Mouse (Mus musculus) limb, embryonic 11.5 days (tissue): ENCODE measurements around the gene St6galnac3. TPM values are rescaled to one million over a fixed set of nuclear protein-coding genes. Genes with fewer than 3 reads are reported as not detected.
A peak's percentile ranks its signal among the peaks of the same experiment; 100 is the strongest.

ENCODE experiments used
- ATAC-seq: fragments of 200-750 bp; cut with Nextera tagmentation; 2 replicates; pipeline ENCODE4 v1.8.0; 2017; ENCODE audit warnings: low read depth; ENCODE audit not compliant: insufficient number of reproducible peaks, low FRiP score, low TSS enrichment
- DNase-seq: peaks from one replicate; pipeline ENCODE4 v3.0.0-alpha.2; 2015; ENCODE audit warnings: low spot score
- H3K27ac ChIP-seq: fragments of 300-500 bp; sonication (generic); replicated peaks from 2 replicates; pipeline ENCODE4 v1.5.1; 2014; ENCODE audit warnings: low read depth, mild to moderate bottlenecking, low read length
- H3K27me3 ChIP-seq: fragments of 300-500 bp; sonication (generic); 2 replicates; pipeline ENCODE4 v1.6.1; 2014; ENCODE audit warnings: mild to moderate bottlenecking, low read length, mixed read lengths; ENCODE audit not compliant: control insufficient read depth, insufficient read depth
- H3K36me3 ChIP-seq: fragments of 300-500 bp; sonication (generic); 2 replicates; pipeline ENCODE4 v1.6.1; 2014; ENCODE audit warnings: mild to moderate bottlenecking, low read length, moderate library complexity, mixed read lengths; ENCODE audit not compliant: control insufficient read depth, insufficient read depth
- H3K4me1 ChIP-seq: fragments of 300-500 bp; sonication (generic); 2 replicates; pipeline ENCODE4 v1.6.1; 2014; ENCODE audit warnings: low read length, mixed read lengths; ENCODE audit not compliant: control insufficient read depth, insufficient read depth
- H3K4me2 ChIP-seq: fragments of 300-500 bp; sonication (generic); 2 replicates; pipeline ENCODE4 v1.6.1; 2014; ENCODE audit warnings: low read depth, mild to moderate bottlenecking, moderate library complexity; ENCODE audit not compliant: severe bottlenecking
- H3K4me3 ChIP-seq: fragments of 300-500 bp; sonication (generic); 2 replicates; pipeline ENCODE4 v1.5.1; 2014; ENCODE audit warnings: low read depth, low read length
- H3K9ac ChIP-seq: fragments of 300-500 bp; sonication (generic); 2 replicates; pipeline ENCODE4 v1.6.1; 2014; ENCODE audit warnings: mild to moderate bottlenecking, low read length
- H3K9me3 ChIP-seq: fragments of 300-500 bp; sonication (generic); 2 replicates; pipeline ENCODE4 v1.6.1; 2016; ENCODE audit warnings: low read length; ENCODE audit not compliant: control insufficient read depth
- WGBS: fragments of 180-500 bp; shearing (Covaris S2); extraction: QIAGEN DNeasy Blood & Tissue Kit; methylation state at CpG from one replicate; pipeline ENCODE4 v1.1.7; 2014; 5-methylcytosine and 5-hydroxymethylcytosine counted together
- polyA plus RNA-seq: library from polyadenylated mRNA; unstranded; fragments of >200 nt; fragmentation: Nextera tagmentation; extraction: Ambion mirVana; gene quantifications from 2 replicates; pipeline ENCODE4 v1.2.1, GENCODE M21; 2014

Gene St6galnac3
- polyA plus RNA-seq, 1 experiment from 2014 or later, result 51.2 TPM

GRCm38 (mm10) chr3:153715646-153716045 is 9.3 kb downstream of the St6galnac3 start:
- Histone ChIP-seq H3K27me3 (no peaks in the 10 kb centered on the region), H3K4me1 (peaks cover 54% of the 10 kb centered on the region), H3K4me3 (no peak overlapping the region), H3K4me2 (peak overlapping the region; percentile 20; the same call in 1 of the 2 replicates), H3K9ac (peak overlapping the region; percentile 27; the same call in 1 of the 2 replicates), H3K36me3 (no peaks in the 10 kb centered on the region), H3K9me3 (peaks cover 5% of the 10 kb centered on the region; the same call in 1 of the 2 replicates), H3K27ac (peak overlapping the region; percentile 52; the same call in 1 of the 2 replicates)
- DNase-seq, result peak; percentile 73
- peak; percentile 61 for ATAC-seq
- WGBS, result 4% methylated on average over 7 of the region's 7 CpGs

GRCm38 (mm10) chr3:153710545-153710944 is 14.4 kb downstream of the St6galnac3 start:
- H3K4me3 ChIP-seq, result no peak overlapping the region
- no peaks in the 10 kb centered on the region for H3K27me3 ChIP-seq
- no peak overlapping the region for H3K4me2 ChIP-seq
- no peak overlapping the region for H3K9ac ChIP-seq
- ATAC-seq (no peak), DNase-seq (no peak)
- H3K4me1 ChIP-seq, result peaks cover 13% of the 10 kb centered on the region
- H3K27ac ChIP-seq, result no peak overlapping the region
- 89% methylated on average over 1 of the region's 1 CpGs for WGBS
- peaks cover 5% of the 10 kb centered on the region; the same call in 1 of the 2 replicates for H3K9me3 ChIP-seq
- H3K36me3 ChIP-seq, result no peaks in the 10 kb centered on the region

- peaks cover 5% of the 10 kb centered on the region for H3K4me1 ChIP-seq
- ATAC-seq (no peak), DNase-seq (no peak)
- no peaks in the 10 kb centered on the region for H3K9me3 ChIP-seq
- H3K27me3 ChIP-seq, result no peaks in the 10 kb centered on the region
- no peak overlapping the region for H3K9ac ChIP-seq
- H3K36me3 ChIP-seq, result no peaks in the 10 kb centered on the region
- H3K4me3 ChIP-seq, result no peak overlapping the region
- WGBS, result 75% methylated on average over 6 of the region's 6 CpGs
- H3K4me2 ChIP-seq, result no peak overlapping the region
- no peak overlapping the region for H3K27ac ChIP-seq
Observed at GRCm38 (mm10) chr3:153707687-153708086, 17.3 kb downstream of the St6galnac3 start.

- Histone ChIP-seq H3K4me1 (peaks cover 13% of the 10 kb centered on the region), H3K4me2 (no peak overlapping the region), H3K27me3 (no peaks in the 10 kb centered on the region), H3K4me3 (no peak overlapping the region), H3K27ac (no peak overlapping the region), H3K9ac (no peak overlapping the region), H3K36me3 (no peaks in the 10 kb centered on the region), H3K9me3 (no peaks in the 10 kb centered on the region)
- ATAC-seq, result no peak
- no peak for DNase-seq
- 85% methylated on average over 1 of the region's 1 CpGs for WGBS
Observed at GRCm38 (mm10) chr3:153706901-153707300, 18.1 kb downstream of the St6galnac3 start.

GRCm38 (mm10) chr3:153701752-153702740 is 22.9 kb downstream of the St6galnac3 start:
- peak; percentile 64 for DNase-seq
- ATAC-seq, result peak; percentile 46
- peaks cover 26% of the 10 kb centered on the region for H3K4me1 ChIP-seq
- no peak overlapping the region for H3K4me3 ChIP-seq
- 10% methylated on average over 15 of the region's 15 CpGs for WGBS
- H3K27me3 ChIP-seq, result no peaks in the 10 kb centered on the region
- no peaks in the 10 kb centered on the region for H3K36me3 ChIP-seq
- H3K9me3 ChIP-seq, result no peaks in the 10 kb centered on the region
- H3K27ac ChIP-seq, result 0 out of 2 replicates have a peak overlapping the region, but pooled peaks have one; percentile 25
- peak overlapping the region; percentile 35 for H3K4me2 ChIP-seq
- no peak overlapping the region for H3K9ac ChIP-seq

GRCm38 (mm10) chr3:153701172-153701571 is 23.8 kb downstream of the St6galnac3 start:
- Histone ChIP-seq H3K4me1 (peaks cover 26% of the 10 kb centered on the region), H3K4me2 (no peak overlapping the region), H3K27me3 (no peaks in the 10 kb centered on the region), H3K4me3 (no peak overlapping the region), H3K36me3 (no peaks in the 10 kb centered on the region; the same call in 1 of the 2 replicates), H3K9ac (no peak overlapping the region), H3K9me3 (no peaks in the 10 kb centered on the region), H3K27ac (no peak overlapping the region)
- ATAC-seq (no peak), DNase-seq (no peak)
- 17% methylated on average over 7 of the region's 7 CpGs for WGBS

GRCm38 (mm10) chr3:153699086-153699485 is 25.9 kb downstream of the St6galnac3 start:
- Histone ChIP-seq H3K4me3 (no peak overlapping the region), H3K9me3 (no peaks in the 10 kb centered on the region), H3K9ac (no peak overlapping the region), H3K4me1 (peaks cover 26% of the 10 kb centered on the region), H3K4me2 (no peak overlapping the region), H3K27me3 (no peaks in the 10 kb centered on the region), H3K27ac (no peak overlapping the region), H3K36me3 (no peaks in the 10 kb centered on the region; the same call in 1 of the 2 replicates)
- DNase-seq (no peak), ATAC-seq (no peak)
- 83% methylated on average over 8 of the region's 8 CpGs for WGBS

GRCm38 (mm10) chr3:153692978-153693377 is 32.0 kb downstream of the St6galnac3 start:
- H3K4me2 ChIP-seq, result no peak overlapping the region
- H3K9me3 ChIP-seq, result no peaks in the 10 kb centered on the region
- H3K9ac ChIP-seq, result no peak overlapping the region
- H3K4me1 ChIP-seq, result peaks cover 32% of the 10 kb centered on the region
- DNase-seq (peak; percentile 46), ATAC-seq (0 out of 2 replicates have a peak, but pooled peaks have one; percentile 28)
- no peaks in the 10 kb centered on the region for H3K27me3 ChIP-seq
- H3K36me3 ChIP-seq, result no peaks in the 10 kb centered on the region; the same call in 1 of the 2 replicates
- peak overlapping the region; percentile 53; the same call in 1 of the 2 replicates for H3K27ac ChIP-seq
- 31% methylated on average over 7 of the region's 7 CpGs for whole genome bisulfite sequencing
- H3K4me3 ChIP-seq, result no peak overlapping the region
